Mouse (Mus musculus): ENCODE measurements around the gene Esr1. TPM values are rescaled to one million over a fixed set of nuclear protein-coding genes. Genes with fewer than 3 reads are reported as not detected.

Gene Esr1
- polyA plus RNA-seq, 1 experiment from 2014 or later: 0.26 TPM

GRCm38 (mm10) chr10:4983919-4984318 lies 372.5 kb downstream of the Esr1 start:
- no peak overlapping the region for H3K9ac ChIP-seq (replicated peaks; ENCODE audit: low read depth)
- H3K4me2 ChIP-seq (replicated peaks; ENCODE audit: low read depth, low read length): no peak overlapping the region
- H3K27me3 ChIP-seq (replicated peaks; ENCODE audit: insufficient read depth, low read length): no peaks in the 10 kb centered on the region
- 48% methylated on average over 2 of the region's 2 CpGs for WGBS
- no peak overlapping the region for H3K27ac ChIP-seq (ENCODE audit: low read length)
- H3K9me3 ChIP-seq (ENCODE audit: low read length): no peaks in the 10 kb centered on the region
- no peak for DNase-seq (ENCODE audit: low spot score)
- no peaks in the 10 kb centered on the region for H3K4me1 ChIP-seq (ENCODE audit: insufficient read depth, low read depth, low read length)
- H3K4me3 ChIP-seq (ENCODE audit: low read depth, low read length): no peak overlapping the region
- no peak for ATAC-seq
- no peaks in the 10 kb centered on the region for H3K36me3 ChIP-seq (ENCODE audit: insufficient read depth, low read length)
- TF ChIP-seq CTCF (IDR thresholded peaks at IDR 0.05) (no peak), EP300 (IDR thresholded peaks at IDR 0.05) (no peak)

GRCm38 (mm10) chr10:4993802-4994201 lies 382.4 kb downstream of the Esr1 start:
- TF ChIP-seq CTCF (IDR thresholded peaks at IDR 0.05): no peak
- no peak for TF ChIP-seq EP300 (IDR thresholded peaks at IDR 0.05)
- 51% methylated on average over 3 of the region's 3 CpGs for WGBS

GRCm38 (mm10) chr10:4996592-4996991 lies 385.2 kb downstream of the Esr1 start:
- no peak overlapping the region for H3K9ac ChIP-seq (replicated peaks; ENCODE audit: low read depth)
- H3K36me3 ChIP-seq (ENCODE audit: insufficient read depth, low read length): no peaks in the 10 kb centered on the region
- no peaks in the 10 kb centered on the region for H3K9me3 ChIP-seq (ENCODE audit: low read length)
- no peak overlapping the region for H3K4me3 ChIP-seq (ENCODE audit: low read depth, low read length)
- no peak overlapping the region for H3K27ac ChIP-seq (ENCODE audit: low read length)
- DNase-seq (ENCODE audit: low spot score) (no peak), ATAC-seq (no peak)
- no peaks in the 10 kb centered on the region for H3K4me1 ChIP-seq (ENCODE audit: insufficient read depth, low read depth, low read length)
- H3K27me3 ChIP-seq (replicated peaks; ENCODE audit: insufficient read depth, low read length): no peaks in the 10 kb centered on the region
- WGBS: 82% methylated on average over 3 of the region's 3 CpGs
- H3K4me2 ChIP-seq (replicated peaks; ENCODE audit: low read depth, low read length): no peak overlapping the region
- TF ChIP-seq EP300 (IDR thresholded peaks at IDR 0.05): no peak
- TF ChIP-seq CTCF (IDR thresholded peaks at IDR 0.05): no peak

More at GRCm38 (mm10) chr10:4993802-4994201, 382.4 kb downstream of the Esr1 start:
- Histone ChIP-seq H3K4me2 (replicated peaks; ENCODE audit: low read depth, low read length) (no peak overlapping the region), H3K9ac (replicated peaks; ENCODE audit: low read depth) (no peak overlapping the region), H3K27me3 (replicated peaks; ENCODE audit: insufficient read depth, low read length) (no peaks in the 10 kb centered on the region), H3K4me3 (ENCODE audit: low read depth, low read length) (no peak overlapping the region), H3K27ac (ENCODE audit: low read length) (no peak overlapping the region), H3K36me3 (ENCODE audit: insufficient read depth, low read length) (no peaks in the 10 kb centered on the region), H3K4me1 (ENCODE audit: insufficient read depth, low read depth, low read length) (no peaks in the 10 kb centered on the region), H3K9me3 (ENCODE audit: low read length) (no peaks in the 10 kb centered on the region)
- no peak for ATAC-seq
- no peak for DNase-seq (ENCODE audit: low spot score)

GRCm38 (mm10) chr10:5008795-5009366 lies 397.5 kb downstream of the Esr1 start:
- H3K27me3 ChIP-seq (replicated peaks; ENCODE audit: insufficient read depth, low read length): no peaks in the 10 kb centered on the region
- DNase-seq (ENCODE audit: low spot score): no peak
- no peak overlapping the region for H3K27ac ChIP-seq (ENCODE audit: low read length)
- no peak overlapping the region for H3K4me3 ChIP-seq (ENCODE audit: low read depth, low read length)
- H3K9me3 ChIP-seq (ENCODE audit: low read length): no peaks in the 10 kb centered on the region
- no peak for ATAC-seq
- H3K36me3 ChIP-seq (ENCODE audit: insufficient read depth, low read length): no peaks in the 10 kb centered on the region
- H3K4me1 ChIP-seq (ENCODE audit: insufficient read depth, low read depth, low read length): no peaks in the 10 kb centered on the region
- H3K4me2 ChIP-seq (replicated peaks; ENCODE audit: low read depth, low read length): no peak overlapping the region
- 80% methylated on average over 8 of the region's 8 CpGs for WGBS
- H3K9ac ChIP-seq (replicated peaks; ENCODE audit: low read depth): no peak overlapping the region
- TF ChIP-seq EP300 (IDR thresholded peaks at IDR 0.05): no peak
- TF ChIP-seq CTCF (IDR thresholded peaks at IDR 0.05): no peak

- DNase-seq (ENCODE audit: low spot score) (no peak), ATAC-seq (no peak)
- Histone ChIP-seq H3K4me2 (replicated peaks; ENCODE audit: low read depth, low read length) (no peak overlapping the region), H3K4me1 (ENCODE audit: insufficient read depth, low read depth, low read length) (no peaks in the 10 kb centered on the region), H3K27ac (ENCODE audit: low read length) (no peak overlapping the region), H3K9ac (replicated peaks; ENCODE audit: low read depth) (no peak overlapping the region), H3K9me3 (ENCODE audit: low read length) (no peaks in the 10 kb centered on the region), H3K27me3 (replicated peaks; ENCODE audit: insufficient read depth, low read length) (no peaks in the 10 kb centered on the region), H3K4me3 (ENCODE audit: low read depth, low read length) (no peak overlapping the region), H3K36me3 (ENCODE audit: insufficient read depth, low read length) (no peaks in the 10 kb centered on the region)
- no peak for TF ChIP-seq CTCF (IDR thresholded peaks at IDR 0.05)
- no peak for TF ChIP-seq EP300 (IDR thresholded peaks at IDR 0.05)
These were observed 400.6 kb downstream of the Esr1 start for GRCm38 (mm10) chr10:5012004-5012403.

GRCm38 (mm10) chr10:5014976-5015375 lies 403.6 kb downstream of the Esr1 start:
- ATAC-seq: no peak

GRCm38 (mm10) chr10:5017148-5017547 lies 405.8 kb downstream of the Esr1 start:
- H3K4me1 ChIP-seq (ENCODE audit: insufficient read depth, low read depth, low read length): no peaks in the 10 kb centered on the region
- no peak overlapping the region for H3K9ac ChIP-seq (replicated peaks; ENCODE audit: low read depth)
- no peak for ATAC-seq
- no peaks in the 10 kb centered on the region for H3K27me3 ChIP-seq (replicated peaks; ENCODE audit: insufficient read depth, low read length)
- no peaks in the 10 kb centered on the region for H3K36me3 ChIP-seq (ENCODE audit: insufficient read depth, low read length)
- no peaks in the 10 kb centered on the region for H3K9me3 ChIP-seq (ENCODE audit: low read length)
- H3K27ac ChIP-seq (ENCODE audit: low read length): no peak overlapping the region
- DNase-seq (ENCODE audit: low spot score): no peak
- 33% methylated on average over 1 of the region's 1 CpGs for WGBS
- H3K4me3 ChIP-seq (ENCODE audit: low read depth, low read length): no peak overlapping the region
- TF ChIP-seq EP300 (IDR thresholded peaks at IDR 0.05) (no peak), CTCF (IDR thresholded peaks at IDR 0.05) (no peak)
- no peak overlapping the region for H3K4me2 ChIP-seq (replicated peaks; ENCODE audit: low read depth, low read length)

More at GRCm38 (mm10) chr10:5014976-5015375, 403.6 kb downstream of the Esr1 start:
- H3K36me3 ChIP-seq (ENCODE audit: insufficient read depth, low read length): no peaks in the 10 kb centered on the region
- H3K4me3 ChIP-seq (ENCODE audit: low read depth, low read length): no peak overlapping the region
- TF ChIP-seq CTCF (IDR thresholded peaks at IDR 0.05) (no peak), EP300 (IDR thresholded peaks at IDR 0.05) (no peak)
- no peaks in the 10 kb centered on the region for H3K4me1 ChIP-seq (ENCODE audit: insufficient read depth, low read depth, low read length)
- no peaks in the 10 kb centered on the region for H3K9me3 ChIP-seq (ENCODE audit: low read length)
- no peak overlapping the region for H3K4me2 ChIP-seq (replicated peaks; ENCODE audit: low read depth, low read length)
- WGBS: 88% methylated on average over 1 of the region's 1 CpGs
- H3K27me3 ChIP-seq (replicated peaks; ENCODE audit: insufficient read depth, low read length): no peaks in the 10 kb centered on the region
- DNase-seq (ENCODE audit: low spot score): no peak
- H3K9ac ChIP-seq (replicated peaks; ENCODE audit: low read depth): no peak overlapping the region
- H3K27ac ChIP-seq (ENCODE audit: low read length): no peak overlapping the region

Data from lung, postnatal 0 days (tissue).